Mouse (Mus musculus) kidney, embryonic 16.5 days (tissue): Measurements from ENCODE around the gene Cstad. TPM values are rescaled to one million over a fixed set of nuclear protein-coding genes. Genes with fewer than 3 reads are reported as not detected.

Source experiments
- ATAC-seq: fragments of 200-750 bp; cut with Nextera tagmentation; 2 replicates; pipeline ENCODE4 v1.8.0; 2017; ENCODE audit warnings: moderate TSS enrichment; ENCODE audit not compliant: low FRiP score, low TSS enrichment
- H3K27ac ChIP-seq: fragments of 300-500 bp; sonication (generic); 2 replicates; pipeline ENCODE4 v1.5.1; 2014; ENCODE audit warnings: low read length
- H3K27me3 ChIP-seq: fragments of 300-500 bp; sonication (generic); 2 replicates; pipeline ENCODE4 v1.6.1; 2014; ENCODE audit warnings: low read length, control low read depth, mixed read lengths; ENCODE audit not compliant: insufficient read depth
- H3K36me3 ChIP-seq: fragments of 300-500 bp; sonication (generic); 2 replicates; pipeline ENCODE4 v1.6.1; 2014; ENCODE audit warnings: low read length, control low read depth, mixed read lengths; ENCODE audit not compliant: insufficient read depth
- H3K4me1 ChIP-seq: fragments of 300-500 bp; sonication (generic); 2 replicates; pipeline ENCODE4 v1.6.1; 2014; ENCODE audit warnings: low read length, control low read depth, mixed read lengths; ENCODE audit not compliant: insufficient read depth
- H3K4me2 ChIP-seq: fragments of 300-500 bp; sonication (generic); replicated peaks from 2 replicates; pipeline ENCODE4 v1.6.1; 2014; ENCODE audit warnings: low read depth, low read length
- H3K4me3 ChIP-seq: fragments of 300-500 bp; sonication (generic); 2 replicates; pipeline ENCODE4 v1.5.1; 2014; ENCODE audit warnings: mild to moderate bottlenecking, low read length
- H3K9ac ChIP-seq: fragments of 300-500 bp; sonication (generic); replicated peaks from 2 replicates; pipeline ENCODE4 v1.6.1; 2014; ENCODE audit warnings: low read length
- H3K9me3 ChIP-seq: fragments of 300-500 bp; sonication (generic); 2 replicates; pipeline ENCODE4 v1.6.1; 2016; ENCODE audit warnings: low read length, control low read depth
- WGBS: fragments of 180-500 bp; shearing (Covaris S2); extraction: QIAGEN DNeasy Blood & Tissue Kit; methylation state at CpG from one replicate; pipeline ENCODE4 v1.1.7; 2014; 5-methylcytosine and 5-hydroxymethylcytosine counted together
- polyA plus RNA-seq: library from polyadenylated mRNA; unstranded; fragments of >200 nt; fragmentation: Nextera tagmentation; extraction: Ambion mirVana; gene quantifications from 2 replicates; pipeline ENCODE4 v1.2.1, GENCODE M21; 2015

The Cstad gene
- polyA plus RNA-seq, 1 experiment from 2014 or later: 1.5 TPM

DNA sequence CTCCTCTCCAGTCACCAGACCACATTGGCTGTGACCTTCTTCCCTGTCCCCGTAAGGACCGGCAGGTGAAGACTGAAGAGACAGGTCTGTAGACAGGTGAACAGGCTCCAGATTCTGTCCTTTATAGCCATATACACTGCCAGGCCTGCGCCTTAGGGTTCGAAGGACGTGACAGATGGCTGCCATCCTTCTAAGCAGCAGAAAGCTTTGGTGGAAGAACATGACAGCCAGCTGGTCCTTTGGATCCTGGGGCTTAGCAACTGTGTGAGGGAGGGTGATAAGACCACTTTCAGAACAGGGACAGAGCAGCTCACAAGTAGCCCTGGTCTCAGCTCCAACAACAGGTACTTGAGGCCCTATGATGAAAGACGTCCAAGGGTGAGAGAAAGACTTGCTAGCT, 43.2 kb downstream of the Cstad start:
- Histone ChIP-seq H3K27ac (no peak overlapping the region), H3K4me2 (no peak overlapping the region), H3K36me3 (no peaks in the 10 kb centered on the region), H3K4me1 (peaks cover 21% of the 10 kb centered on the region), H3K9me3 (no peaks in the 10 kb centered on the region), H3K9ac (no peak overlapping the region), H3K27me3 (no peaks in the 10 kb centered on the region), H3K4me3 (no peak overlapping the region)
- no peak for ATAC-seq
- WGBS: 91% methylated on average over 6 of the region's 6 CpGs

DNA sequence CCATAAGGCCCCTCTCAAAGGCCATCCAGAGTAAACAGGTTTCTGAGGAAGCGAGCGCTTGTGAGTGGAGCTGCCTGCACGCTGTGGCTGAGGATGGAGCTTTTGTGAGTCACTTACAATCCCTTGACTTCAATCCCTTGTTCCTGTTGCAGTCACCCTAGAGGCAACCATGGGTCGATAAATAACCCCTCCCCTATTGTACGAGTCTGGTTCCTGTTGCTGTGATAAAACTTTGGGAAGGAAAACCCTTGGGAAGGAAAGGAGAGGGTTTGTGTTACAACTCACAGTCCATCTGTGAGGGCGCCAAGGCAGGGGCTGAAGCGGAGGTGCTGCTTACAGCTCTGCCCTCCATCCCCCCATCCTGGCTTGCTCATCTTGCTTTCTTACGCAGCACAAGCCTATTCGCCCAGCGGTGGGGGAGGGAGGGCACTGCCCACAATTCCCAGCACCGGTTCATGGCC, 45.2 kb downstream of the Cstad start:
- H3K36me3 ChIP-seq: no peaks in the 10 kb centered on the region
- H3K4me1 ChIP-seq: peaks cover 24% of the 10 kb centered on the region
- ATAC-seq: peak; percentile 61
- H3K27ac ChIP-seq: peak overlapping the region; percentile 87
- peak overlapping the region; percentile 7; the same call in 1 of the 2 replicates for H3K4me2 ChIP-seq
- peak overlapping the region; percentile 30; the same call in 1 of the 2 replicates for H3K9ac ChIP-seq
- no peak overlapping the region for H3K4me3 ChIP-seq
- H3K9me3 ChIP-seq: no peaks in the 10 kb centered on the region
- 5% methylated on average over 11 of the region's 11 CpGs for WGBS
- H3K27me3 ChIP-seq: no peaks in the 10 kb centered on the region

DNA sequence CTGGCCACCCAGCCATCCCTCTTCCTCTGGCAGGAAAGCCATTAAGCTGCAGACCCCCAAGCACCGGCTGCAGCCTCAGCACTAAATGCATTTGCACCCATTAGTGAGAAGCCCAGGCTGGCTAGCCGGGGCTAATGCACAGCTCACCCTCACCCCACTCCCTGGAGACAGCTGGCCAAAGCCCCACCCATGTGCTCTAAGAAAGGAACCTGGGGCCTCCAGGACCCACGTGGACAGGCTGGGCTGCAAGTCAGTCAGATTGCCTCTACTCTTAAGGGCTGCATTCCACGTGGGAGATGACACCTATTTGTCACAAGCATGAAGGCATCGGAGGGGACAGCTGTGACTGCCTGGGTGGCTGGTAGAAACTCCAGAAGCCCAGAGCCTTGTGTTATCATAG, 48.0 kb downstream of the Cstad start:
- H3K9ac ChIP-seq: no peak overlapping the region
- H3K27me3 ChIP-seq: no peaks in the 10 kb centered on the region
- H3K36me3 ChIP-seq: no peaks in the 10 kb centered on the region
- no peaks in the 10 kb centered on the region for H3K9me3 ChIP-seq
- peaks cover 43% of the 10 kb centered on the region for H3K4me1 ChIP-seq
- no peak overlapping the region for H3K4me3 ChIP-seq
- H3K27ac ChIP-seq: no peak overlapping the region
- no peak overlapping the region for H3K4me2 ChIP-seq
- ATAC-seq: no peak
- WGBS: 9% methylated on average over 5 of the region's 5 CpGs

DNA sequence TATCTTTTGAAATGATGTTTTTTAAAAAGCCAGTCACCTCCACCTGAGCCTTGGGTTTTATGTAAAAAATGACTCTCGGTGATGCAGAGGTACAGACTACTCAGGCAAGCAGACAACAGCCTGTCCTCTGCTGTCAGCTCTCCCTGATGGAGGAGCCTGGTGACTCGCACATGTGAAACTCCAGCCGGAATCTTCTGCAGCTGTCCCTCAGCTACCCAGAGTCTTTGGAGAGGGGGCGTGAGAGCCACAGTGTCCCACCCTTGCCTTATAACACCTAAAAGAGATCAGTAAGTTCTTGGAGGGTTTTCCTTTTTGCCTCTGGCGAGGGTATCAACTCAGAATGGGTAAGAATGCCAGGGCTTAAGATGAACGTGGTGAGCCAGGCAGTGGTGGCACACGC, 48.6 kb downstream of the Cstad start:
- Histone ChIP-seq H3K9me3 (no peaks in the 10 kb centered on the region), H3K36me3 (no peaks in the 10 kb centered on the region), H3K4me3 (no peak overlapping the region), H3K4me2 (no peak overlapping the region), H3K4me1 (peaks cover 48% of the 10 kb centered on the region), H3K9ac (no peak overlapping the region), H3K27ac (no peak overlapping the region), H3K27me3 (no peaks in the 10 kb centered on the region)
- no peak for ATAC-seq
- 75% methylated on average over 7 of the region's 7 CpGs for WGBS

DNA sequence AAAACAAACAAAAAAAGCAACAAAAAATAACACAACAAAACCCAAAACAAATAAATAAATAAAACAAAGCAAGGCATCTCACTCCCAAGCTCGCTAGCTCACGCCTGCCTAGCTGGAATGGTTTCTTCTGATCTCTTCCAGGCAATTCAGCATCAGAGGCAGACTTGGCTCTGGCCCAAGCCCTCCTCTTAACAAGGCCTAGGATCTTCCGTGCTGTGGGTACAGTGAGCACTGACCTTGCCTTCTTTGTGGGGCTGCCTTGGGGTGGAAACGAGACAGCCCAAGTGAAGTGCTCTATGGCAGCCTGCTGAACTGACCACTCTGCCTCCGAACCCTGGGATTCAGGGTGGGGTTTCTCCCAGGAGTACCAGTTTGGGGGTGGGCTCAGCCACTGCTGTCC, 52.0 kb downstream of the Cstad start:
- H3K9ac ChIP-seq: peak overlapping the region; percentile 39; the same call in 1 of the 2 replicates
- H3K27me3 ChIP-seq: no peaks in the 10 kb centered on the region
- ATAC-seq: peak; percentile 55
- H3K4me3 ChIP-seq: no peak overlapping the region
- no peaks in the 10 kb centered on the region for H3K36me3 ChIP-seq
- H3K9me3 ChIP-seq: no peaks in the 10 kb centered on the region
- H3K4me1 ChIP-seq: peaks cover 32% of the 10 kb centered on the region
- H3K27ac ChIP-seq: peak overlapping the region; percentile 85
- H3K4me2 ChIP-seq: peak overlapping the region; percentile 10; the same call in 1 of the 2 replicates
- WGBS: 34% methylated on average over 5 of the region's 5 CpGs

DNA sequence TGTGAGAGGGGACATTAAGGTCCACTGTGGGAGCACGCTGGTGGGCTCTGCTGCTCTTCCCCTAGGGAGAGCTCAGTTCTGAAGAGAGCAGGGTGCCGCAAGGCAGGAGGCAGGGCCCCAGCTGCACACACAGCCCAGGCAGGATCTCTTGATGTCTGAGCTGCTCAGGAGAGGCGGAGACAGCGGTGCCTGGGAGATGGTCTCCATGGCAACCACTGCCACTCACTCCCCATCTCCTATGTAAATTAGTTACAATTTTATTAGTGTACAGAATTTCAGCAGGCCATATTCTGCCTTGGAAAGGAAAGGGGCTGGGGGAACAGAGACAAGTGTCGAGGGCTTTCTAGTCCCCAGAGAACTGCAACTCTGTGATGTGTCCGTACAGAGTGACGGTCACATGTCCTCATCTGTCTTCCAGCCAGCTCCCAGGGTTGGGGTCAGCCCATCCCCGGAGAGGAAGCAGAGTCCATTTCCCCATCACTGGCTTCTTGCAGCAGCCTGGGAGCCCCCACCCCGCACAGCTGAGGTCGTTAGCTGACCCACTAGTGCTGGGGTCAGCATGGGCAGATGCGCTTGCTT, 52.6 kb downstream of the Cstad start:
- Histone ChIP-seq H3K4me2 (peak overlapping the region; percentile 10; the same call in 1 of the 2 replicates), H3K27me3 (no peaks in the 10 kb centered on the region), H3K9ac (peak overlapping the region; percentile 39; the same call in 1 of the 2 replicates), H3K4me1 (peaks cover 37% of the 10 kb centered on the region), H3K27ac (peak overlapping the region; percentile 85), H3K36me3 (no peaks in the 10 kb centered on the region), H3K4me3 (no peak overlapping the region), H3K9me3 (no peaks in the 10 kb centered on the region)
- WGBS: 8% methylated on average over 11 of the region's 11 CpGs
- peak; percentile 84 for ATAC-seq

DNA sequence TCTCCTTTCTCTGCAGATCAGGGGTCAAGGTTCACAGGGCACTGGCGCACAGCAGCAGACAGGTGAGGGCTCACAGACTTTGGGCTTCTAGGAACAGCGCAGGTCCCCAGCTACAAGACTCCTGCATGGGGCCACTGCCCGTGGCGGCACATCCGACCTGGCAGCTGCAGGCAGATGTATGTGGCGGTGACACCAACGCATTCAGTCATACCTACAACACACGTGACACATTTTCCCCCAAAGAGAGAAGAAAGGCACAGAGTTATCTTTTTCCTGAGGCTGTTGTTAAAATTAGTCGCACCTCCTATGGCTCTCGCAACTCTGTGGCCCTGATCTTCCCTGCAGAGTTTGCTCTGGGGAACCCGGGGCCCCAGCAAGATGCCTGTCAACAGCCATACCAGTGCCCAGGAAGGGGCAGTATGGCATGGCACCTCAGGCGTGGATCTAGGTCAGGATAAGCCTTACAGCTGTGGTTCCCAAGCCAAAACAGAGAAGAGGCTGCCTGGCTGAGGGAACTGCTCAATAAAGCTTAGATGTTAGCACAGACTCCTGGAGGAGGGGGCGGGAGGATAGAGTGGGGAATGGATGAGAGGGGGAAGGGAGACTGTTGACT, 53.1 kb downstream of the Cstad start:
- no peak overlapping the region for H3K4me3 ChIP-seq
- 33% methylated on average over 13 of the region's 13 CpGs for WGBS
- no peak overlapping the region for H3K9ac ChIP-seq
- no peaks in the 10 kb centered on the region for H3K27me3 ChIP-seq
- H3K4me2 ChIP-seq: no peak overlapping the region
- H3K4me1 ChIP-seq: peaks cover 38% of the 10 kb centered on the region
- H3K9me3 ChIP-seq: no peaks in the 10 kb centered on the region
- ATAC-seq: peak; percentile 20; the same call in 1 of the 2 replicates
- no peaks in the 10 kb centered on the region for H3K36me3 ChIP-seq
- peak overlapping the region; percentile 74 for H3K27ac ChIP-seq

DNA sequence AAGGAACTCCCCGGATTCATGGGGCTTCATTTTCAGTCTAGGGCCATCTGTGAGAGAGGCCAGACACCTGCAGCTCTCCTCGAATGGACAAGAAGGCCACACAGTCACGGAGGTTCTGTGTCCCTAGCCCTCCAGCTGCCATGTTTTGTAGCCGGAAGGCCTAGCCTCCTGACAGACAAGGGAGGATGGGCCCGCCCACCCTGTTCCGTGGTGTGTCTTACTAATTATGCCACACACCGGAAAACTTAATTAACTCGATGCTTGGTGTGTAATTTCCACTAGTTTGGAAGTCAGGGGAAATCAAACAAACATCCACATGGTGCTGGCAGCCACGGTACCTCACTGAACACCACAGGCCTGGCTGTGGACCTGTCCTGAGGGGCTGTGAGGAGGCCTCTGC, 55.4 kb downstream of the Cstad start:
- Histone ChIP-seq H3K4me3 (no peak overlapping the region), H3K9me3 (no peaks in the 10 kb centered on the region), H3K36me3 (no peaks in the 10 kb centered on the region), H3K27ac (peak overlapping the region; percentile 32; the same call in 1 of the 2 replicates), H3K4me1 (peaks cover 47% of the 10 kb centered on the region), H3K27me3 (no peaks in the 10 kb centered on the region), H3K4me2 (no peak overlapping the region), H3K9ac (no peak overlapping the region)
- 64% methylated on average over 9 of the region's 9 CpGs for WGBS
- ATAC-seq: no peak

DNA sequence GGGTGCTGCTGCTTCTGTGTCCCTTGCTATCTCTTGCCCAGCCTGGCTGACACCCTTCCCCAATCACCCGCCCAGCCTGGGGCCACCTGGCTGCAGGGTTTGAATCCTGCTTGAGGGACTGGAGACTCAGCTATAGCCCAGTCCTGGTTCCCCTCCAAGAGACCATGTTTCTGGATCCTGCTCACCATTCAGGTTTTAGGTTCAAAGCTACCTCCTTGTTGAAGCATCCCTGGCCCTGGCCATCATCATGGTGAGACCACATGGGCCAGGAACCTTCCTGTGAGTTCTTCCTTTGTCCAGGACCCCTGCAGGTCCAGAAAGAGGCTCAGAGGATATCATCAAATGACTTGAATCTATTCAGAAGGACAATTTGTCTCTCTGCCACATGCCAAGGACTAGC, 57.0 kb downstream of the Cstad start:
- H3K4me2 ChIP-seq: no peak overlapping the region
- WGBS: 100% methylated on average over 1 of the region's 1 CpGs
- H3K27me3 ChIP-seq: no peaks in the 10 kb centered on the region
- H3K36me3 ChIP-seq: no peaks in the 10 kb centered on the region
- 0 out of 2 replicates have a peak overlapping the region, but pooled peaks have one; percentile 60 for H3K9ac ChIP-seq
- H3K27ac ChIP-seq: peak overlapping the region; percentile 94
- no peak for ATAC-seq
- no peak overlapping the region for H3K4me3 ChIP-seq
- H3K9me3 ChIP-seq: no peaks in the 10 kb centered on the region
- peaks cover 52% of the 10 kb centered on the region for H3K4me1 ChIP-seq

DNA sequence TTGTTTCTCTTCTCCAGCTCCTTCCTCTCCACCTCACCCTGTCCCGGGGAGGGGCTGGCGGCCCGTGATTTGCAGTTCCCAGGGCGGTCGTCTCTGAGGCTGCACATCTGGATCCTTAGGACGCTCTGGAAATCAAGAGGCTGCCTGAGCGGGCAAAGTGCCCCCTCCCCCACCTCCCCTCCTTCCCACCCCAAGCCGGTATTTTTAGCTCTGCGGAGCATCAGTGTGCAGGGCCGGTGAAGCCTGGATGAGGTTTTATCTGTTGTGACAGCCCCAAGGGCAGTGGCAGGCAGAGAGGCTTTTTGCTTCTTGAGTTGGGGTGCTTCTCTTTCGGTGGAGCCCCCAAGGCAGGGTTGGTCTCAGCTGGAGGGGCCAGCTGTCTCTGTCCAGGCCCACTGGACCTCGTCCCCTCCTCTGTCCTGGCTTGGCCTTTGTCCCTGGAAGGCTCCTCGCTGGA, 57.8 kb downstream of the Cstad start:
- Histone ChIP-seq H3K36me3 (no peaks in the 10 kb centered on the region), H3K4me2 (peak overlapping the region; percentile 20; the same call in 1 of the 2 replicates), H3K4me1 (peaks cover 52% of the 10 kb centered on the region), H3K27me3 (no peaks in the 10 kb centered on the region), H3K9ac (peak overlapping the region; percentile 60), H3K9me3 (no peaks in the 10 kb centered on the region), H3K27ac (peak overlapping the region; percentile 94), H3K4me3 (no peak overlapping the region)
- ATAC-seq: peak; percentile 76
- 9% methylated on average over 13 of the region's 13 CpGs for WGBS
